Mouse (Mus musculus): ENCODE measurements around the gene Gm13088.
"Not testable (repeated sequence)": the region's sequence is repeated elsewhere in the genome, so short reads cannot be mapped to it uniquely, and the experiment has no call there.

Gm13088 gene

DNA sequence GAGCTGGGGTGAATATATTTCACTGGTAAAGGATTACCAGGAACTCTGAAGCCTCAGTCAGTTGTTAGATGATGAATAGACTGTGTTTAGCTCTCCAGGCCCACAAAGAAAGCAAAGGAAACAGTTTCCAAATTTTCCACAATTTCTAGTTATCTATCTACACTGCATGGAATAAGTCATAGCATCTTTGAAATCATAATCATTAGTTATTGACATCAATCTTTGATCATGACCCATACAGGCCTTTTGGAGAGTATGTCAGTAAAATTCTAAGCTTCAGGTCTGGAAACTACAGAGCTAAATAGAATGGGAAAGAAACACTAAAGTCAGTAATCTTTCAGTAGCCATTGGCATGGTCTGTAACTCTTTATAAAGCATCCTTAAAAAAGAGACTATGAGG, at the start of gene Gm13088:
Gm13088 (minus strand) TSS at position 101 of the 400 bp plus-strand sequence.
- not testable (repeated sequence) for DNase-seq

DNA sequence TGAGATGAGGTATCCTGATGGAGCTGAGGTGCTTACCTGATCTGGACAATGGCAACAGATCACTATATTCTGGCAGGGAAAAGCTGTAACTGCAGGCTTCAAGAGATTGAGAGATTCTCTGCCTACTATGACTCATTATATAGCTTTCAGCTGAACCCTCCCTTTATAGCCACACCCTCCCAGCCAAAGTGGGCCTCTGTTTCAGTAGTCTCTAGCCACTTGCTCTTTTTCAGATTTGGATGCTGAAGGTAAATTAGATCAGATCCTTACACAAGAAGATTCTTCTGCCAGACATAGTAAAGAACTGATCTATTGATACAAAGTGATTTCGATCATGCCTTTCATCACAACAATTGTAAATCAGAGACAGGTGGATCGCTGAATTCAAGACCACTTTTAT, 45.6 kb upstream of the Gm13088 start, which contains the start of gene Gm13089:
Gm13089 (minus strand) TSS at position 101 of the 400 bp plus-strand sequence.
- no peak for DNase-seq

GRCm38 (mm10) chr4:143618101-143618500, 38.9 kb downstream of the Gm13088 start:
- DNase-seq = not testable (repeated sequence)

GRCm38 (mm10) chr4:143614703-143615102, 42.3 kb downstream of the Gm13088 start, which contains the start of gene Gm13083:
Gm13083 (plus strand) TSS chr4:143615003.
- DNase-seq = not testable (repeated sequence)

DNA sequence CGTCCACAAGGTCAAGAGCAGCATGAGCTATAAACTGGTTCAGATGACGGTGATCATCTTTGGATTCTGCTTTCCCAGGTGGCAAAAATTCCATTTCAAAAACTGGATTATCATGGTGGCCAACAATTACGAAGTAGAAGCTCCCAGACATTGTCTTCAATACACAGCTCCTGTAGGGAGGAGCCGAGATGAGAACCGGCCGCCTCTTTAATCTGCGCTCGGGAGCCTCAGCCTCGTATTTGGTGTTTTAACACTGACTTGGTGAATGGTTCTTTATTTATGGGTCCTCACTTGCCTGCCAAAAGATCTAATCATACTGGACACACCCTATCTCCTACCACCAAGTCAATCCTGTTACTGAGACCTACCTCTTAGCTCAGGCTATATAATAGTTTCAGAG, 45.1 kb downstream of the Gm13088 start:
- DNase-seq = not testable (repeated sequence)
